Mouse (Mus musculus) right cerebral cortex, postnatal 4 days (tissue): ENCODE data around the gene Plk2.

ENCODE experiments used
- DNase-seq: peaks from one replicate; pipeline ENCODE4 v3.0.0-alpha.2; 2022

Gene Plk2

DNA sequence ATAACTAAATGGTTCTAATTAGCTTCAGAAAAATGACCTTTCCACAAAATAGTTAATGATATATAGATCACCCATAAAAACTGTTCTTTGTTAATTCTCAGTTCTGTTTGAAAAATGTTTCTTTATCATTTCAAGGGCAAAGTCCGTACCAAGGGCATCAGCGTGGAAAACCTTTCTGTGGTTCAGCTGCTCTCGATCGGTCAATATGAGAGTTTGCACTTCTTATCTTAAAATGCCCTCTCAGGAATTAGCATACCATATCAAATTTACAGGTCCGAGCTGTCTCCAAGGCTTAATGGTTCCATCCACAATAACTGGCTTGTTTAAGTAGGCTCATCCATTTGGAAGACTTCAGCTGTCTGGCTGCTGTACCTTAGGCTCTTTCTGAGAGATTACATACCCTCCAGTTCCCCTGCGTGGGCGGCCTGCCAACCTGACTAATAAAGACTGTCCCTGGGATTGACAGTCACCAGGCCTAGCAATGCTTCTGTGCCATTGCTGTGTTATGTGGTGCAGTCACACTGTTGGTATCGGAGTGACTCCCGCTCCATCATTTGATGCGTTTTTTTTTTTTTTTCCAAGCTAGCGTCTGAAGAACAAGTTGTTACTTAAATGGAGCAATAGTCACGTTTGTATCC, 17.8 kb downstream of the Plk2 start:
- no peak for DNase-seq

DNA sequence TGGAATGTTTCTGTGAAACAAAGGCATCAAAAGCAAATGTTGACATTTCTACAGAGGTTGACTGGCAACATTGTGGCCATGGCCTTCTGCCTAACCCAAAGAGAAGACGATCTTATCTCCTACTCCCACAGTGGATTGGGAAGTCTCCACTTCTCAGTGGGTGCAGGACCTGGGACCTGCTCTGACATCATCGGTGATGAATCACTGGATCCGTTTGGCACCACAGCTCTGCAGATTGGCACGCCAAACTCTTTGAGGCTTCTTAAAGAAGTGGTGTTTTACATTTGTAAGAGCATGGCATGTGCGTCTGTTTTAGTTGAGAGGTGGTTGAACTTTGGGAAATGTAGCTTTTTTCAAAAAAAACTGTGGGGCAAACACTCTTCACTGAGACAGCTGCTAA, 23.8 kb downstream of the Plk2 start:
- DNase-seq: no peak

DNA sequence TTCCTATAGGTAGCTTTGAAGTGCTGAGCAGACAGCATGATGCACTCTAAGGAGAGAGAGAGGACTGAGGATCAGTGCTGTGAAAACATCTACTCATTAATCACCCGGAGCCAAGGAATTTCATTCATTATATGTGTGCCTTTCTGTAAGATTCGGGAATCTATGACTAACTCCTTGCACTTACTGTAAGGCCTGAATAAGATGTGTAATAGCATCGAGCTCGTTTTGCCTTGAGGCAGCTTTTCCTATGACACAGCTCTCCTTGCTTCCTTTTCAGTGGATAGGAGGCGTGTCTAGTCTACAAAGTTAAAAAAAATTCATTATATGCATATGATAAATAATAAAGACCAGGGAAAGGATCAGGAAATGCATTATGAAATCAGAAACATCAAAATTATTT, 24.8 kb downstream of the Plk2 start:
- DNase-seq: no peak

DNA sequence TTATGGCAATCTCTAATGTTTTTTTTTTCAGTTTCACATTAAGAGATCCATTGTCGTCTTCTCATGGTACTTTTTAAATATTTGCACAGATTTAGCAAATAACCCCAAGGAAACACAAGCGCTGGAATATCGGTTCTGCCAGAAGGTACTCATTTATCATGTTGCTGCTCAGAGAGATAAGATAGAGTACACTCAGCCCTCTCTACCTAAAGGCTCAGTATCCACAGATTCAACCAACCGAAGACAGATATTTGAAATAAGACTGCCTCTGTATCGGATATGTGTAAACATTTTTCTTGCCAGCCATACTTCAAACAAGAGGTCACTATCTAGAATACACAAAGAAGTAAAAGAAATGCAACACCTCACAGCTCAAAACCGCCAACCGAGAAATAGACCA, 27.6 kb downstream of the Plk2 start:
- no peak for DNase-seq

DNA sequence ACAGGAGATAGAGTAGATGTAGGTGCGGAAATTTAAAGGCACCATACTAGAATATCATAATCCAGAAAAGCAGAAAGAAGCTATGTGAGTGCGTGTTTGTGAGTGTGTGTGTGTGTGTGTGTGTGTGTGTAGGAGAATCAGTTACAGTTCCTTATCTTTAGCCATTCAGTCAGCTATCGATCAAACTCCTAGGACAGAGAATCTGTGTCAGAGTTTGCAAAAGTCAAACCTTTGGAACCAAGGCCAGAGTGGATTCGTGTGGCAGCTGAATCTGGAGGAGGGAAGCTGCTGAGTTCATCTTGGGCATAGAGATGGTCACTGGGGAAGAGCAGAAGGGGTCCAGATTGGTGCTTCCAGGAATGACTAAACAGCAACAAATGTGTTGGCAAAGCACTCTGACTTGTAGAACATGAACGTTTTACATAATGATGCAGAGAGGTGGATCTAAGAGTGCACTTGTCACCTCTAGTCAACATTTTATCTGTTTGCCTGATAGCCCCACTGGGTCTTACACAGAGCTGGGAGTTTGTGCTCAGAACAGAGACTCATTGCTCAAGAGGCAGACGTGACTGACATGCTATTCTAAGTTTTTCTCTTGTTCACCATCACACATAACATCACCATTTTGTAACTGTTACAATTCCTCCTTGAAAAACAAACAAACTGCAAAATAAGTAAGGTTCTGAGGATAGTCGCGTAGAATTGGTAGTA, 30.8 kb downstream of the Plk2 start:
- DNase-seq: no peak

DNA sequence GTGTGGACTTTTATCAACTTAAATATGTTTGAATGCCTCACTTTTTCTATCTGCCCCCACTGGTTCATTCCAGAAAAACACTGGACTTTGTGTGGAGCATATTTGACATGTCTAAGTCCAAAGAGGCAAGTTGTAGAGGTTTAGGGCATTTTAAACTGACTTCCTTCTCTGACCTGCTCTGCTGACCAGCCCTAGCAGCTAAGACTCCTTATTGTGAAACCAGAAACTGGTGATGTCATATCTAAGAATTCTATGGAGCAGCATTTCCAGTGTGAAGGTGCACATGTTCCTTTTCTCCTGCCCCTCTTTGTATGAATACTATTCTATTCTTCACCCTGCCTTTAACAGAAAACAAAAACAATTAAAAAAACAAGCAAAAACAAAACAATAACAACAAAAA, 36.5 kb downstream of the Plk2 start:
- no peak for DNase-seq

DNA sequence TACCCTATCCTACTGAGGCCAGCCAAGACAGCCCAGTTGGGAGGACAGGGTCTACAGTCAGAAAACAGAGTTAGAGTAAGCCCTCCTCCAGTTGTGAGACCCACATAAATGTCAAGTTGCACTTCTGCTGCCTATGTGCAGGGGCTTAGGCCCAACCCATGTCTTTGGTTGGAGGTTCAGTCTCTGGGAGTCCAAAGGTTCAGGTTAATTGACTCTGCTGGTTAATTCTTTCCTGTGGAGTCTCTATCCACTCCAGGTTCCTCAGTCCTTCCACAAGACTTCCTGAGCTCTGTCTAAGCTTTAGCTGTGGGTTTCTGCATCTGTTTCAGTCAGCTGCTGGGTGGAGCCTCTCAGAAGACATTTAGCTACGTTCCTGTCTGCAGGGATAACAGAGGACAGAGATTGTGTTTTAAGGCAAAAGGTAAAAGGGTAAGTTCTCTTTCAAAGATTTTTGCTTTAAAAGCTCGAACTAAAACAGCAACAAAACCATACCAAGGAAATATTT, 37.3 kb downstream of the Plk2 start:
- no peak for DNase-seq

DNA sequence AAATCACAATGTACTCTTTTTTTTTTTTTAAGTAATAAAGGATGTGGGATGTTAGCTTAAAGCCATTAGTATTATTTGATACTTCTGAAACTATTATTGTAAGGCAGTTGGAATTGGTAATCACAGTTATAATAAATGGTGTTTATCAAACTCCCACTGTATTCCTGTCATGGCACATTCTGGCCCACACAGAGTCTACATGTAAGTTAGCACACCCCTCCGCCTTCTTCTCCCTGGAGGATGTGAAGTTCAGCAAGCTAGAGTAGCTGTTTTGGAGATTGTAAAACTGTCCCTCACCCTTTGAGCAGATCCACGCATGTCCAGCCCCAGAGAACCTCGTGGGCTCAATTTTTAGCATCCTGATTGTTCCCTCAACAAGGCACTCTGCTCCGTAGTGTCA, 37.8 kb downstream of the Plk2 start:
- no peak for DNase-seq

DNA sequence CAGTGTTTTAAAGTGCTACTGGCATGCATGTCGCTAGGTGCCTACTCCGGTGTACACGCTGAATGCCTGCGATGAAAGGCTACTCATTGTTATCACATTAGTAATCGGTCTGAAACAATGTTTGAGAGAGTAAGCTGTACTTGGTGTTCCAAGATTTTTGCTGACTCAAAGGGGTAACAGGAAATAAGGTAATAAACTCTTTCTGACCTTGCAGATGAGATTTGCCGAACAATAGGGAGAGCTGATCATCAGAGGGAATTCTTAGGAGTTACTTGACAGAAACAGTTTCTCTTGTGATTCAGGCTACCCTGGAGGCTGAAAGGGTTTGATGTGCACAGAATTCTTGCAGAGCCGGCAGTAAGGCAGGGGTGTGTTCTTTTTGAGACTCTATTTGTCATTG, 41.8 kb downstream of the Plk2 start:
- no peak for DNase-seq

DNA sequence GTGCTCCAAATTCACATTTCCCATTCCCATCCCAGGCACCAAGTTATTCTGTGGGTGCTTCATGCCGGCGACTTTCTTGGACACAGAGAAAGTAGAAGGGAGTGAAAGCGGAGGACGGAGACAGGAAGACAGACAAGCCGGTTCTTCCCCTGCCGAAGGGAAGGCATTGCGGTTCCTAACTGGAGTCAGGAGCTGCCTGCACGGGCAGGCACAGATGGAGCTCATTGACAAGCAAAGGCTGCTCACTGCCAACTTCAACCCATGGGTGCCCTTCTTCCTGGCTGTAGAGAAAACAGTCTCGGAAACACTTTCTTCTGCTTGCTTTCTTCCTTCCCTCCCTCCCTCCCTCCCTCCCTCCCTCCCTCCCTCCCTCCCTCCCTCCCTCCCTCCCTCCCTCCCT, 43.8 kb downstream of the Plk2 start:
- peak; percentile 9 for DNase-seq

DNA sequence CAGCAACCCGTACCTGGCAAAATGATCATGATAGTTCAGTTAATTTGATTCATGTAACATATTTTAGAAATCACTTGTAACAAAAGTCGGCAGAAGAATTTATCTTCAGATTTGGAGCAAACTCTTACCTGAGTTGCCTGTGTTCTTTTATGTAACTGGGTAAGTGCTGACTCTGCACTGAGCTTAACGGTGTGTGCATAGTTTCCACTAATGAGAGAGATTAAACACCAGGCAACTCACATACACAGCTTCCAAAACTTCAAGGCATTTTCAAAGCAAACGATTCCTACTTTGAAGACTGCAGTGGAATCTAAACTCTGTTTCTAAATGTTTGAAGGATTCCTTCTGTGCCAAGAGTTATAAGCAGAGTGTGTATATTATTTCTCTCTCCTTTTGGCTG, 49.5 kb downstream of the Plk2 start:
- no peak for DNase-seq

DNA sequence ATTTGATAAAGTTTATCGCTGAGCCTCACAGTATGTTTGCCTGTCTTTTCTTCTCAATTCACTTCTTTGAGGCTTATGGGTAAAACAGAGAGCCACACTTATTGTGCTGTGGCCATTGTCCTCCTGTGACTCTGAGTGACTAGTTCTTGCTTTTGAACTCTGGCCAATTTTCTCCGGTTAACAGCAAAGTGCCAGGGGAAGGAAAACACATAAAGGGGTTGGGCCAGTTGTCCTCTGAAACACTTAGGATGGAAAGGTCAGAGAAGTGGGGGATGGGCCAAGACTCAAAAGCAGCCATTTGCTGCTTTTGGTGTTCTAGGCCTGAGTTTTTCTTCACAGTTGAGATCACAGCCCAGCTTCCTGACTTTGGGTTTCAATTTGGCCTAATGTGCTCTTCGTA, 50.0 kb downstream of the Plk2 start:
- no peak for DNase-seq

DNA sequence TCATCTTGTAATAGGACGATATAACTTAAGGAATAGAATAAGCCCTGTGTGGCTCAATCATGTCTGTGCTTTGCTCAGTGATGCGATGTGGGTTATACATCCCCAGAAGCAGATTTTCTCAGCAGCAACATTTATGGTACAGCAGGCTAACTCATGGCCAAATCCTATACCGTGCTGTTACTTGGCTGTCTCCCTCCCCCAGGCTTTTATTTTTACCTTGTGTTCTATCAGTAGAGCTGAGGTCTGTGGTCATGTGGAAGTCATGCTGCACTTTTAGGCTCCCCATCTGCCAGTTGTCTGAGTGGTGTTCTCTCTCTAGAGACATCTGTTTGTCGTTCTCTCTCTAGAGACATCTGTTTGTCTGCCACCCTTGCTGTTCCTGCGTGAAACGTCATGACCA, 51.6 kb downstream of the Plk2 start:
- DNase-seq: no peak

DNA sequence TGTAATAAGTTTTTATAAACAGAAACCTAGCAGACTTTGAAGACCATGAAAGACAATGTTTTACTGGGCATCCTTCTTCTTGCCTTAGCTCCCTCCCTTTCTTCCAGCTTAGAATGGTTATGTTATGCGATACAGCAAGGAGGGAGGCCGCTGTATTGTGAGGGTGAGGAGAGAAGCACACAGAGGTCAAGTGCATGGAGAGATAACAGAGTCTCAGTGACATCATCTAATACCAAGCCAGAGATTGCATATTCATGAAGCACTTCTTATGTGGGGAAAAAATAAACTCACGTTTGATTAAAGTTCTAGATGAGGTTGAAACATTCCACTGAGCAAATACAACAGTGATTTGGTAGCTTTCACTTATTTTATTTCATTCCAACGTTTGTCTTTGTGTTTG, 55.2 kb downstream of the Plk2 start:
- no peak for DNase-seq
